Mouse (Mus musculus): Measurements from ENCODE around the gene Fmnl1. TPM values are rescaled to one million over a fixed set of nuclear protein-coding genes. Genes with fewer than 3 reads are reported as not detected.

Gene Fmnl1
- polyA plus RNA-seq, 1 experiment from 2014 or later: 1.5 TPM

DNA sequence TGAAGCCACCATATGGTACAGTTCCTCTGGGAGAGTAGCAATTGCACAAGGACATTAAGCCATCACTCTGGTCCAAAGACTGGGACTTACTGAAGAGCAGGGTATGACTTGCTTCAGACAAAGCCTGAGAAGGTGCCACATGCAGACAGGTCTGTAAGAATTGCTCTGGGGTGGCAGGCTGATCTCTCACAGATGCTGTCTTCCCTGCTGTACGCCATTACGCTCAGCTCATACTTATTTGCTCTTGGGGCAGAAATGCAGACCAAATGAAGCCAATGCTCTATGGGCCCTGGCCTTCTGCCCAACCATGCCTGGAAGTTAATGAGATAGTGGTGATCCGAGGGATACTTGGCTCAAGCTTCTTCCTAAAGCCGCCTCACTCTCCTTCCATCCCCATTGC, 73.9 kb downstream of the Fmnl1 start:
- DNase-seq (ENCODE audit: low spot score): no peak
- Histone ChIP-seq H3K4me1 (replicated peaks) (peaks cover 66% of the 10 kb centered on the region), H3K27me3 (ENCODE audit: insufficient read depth, poor library complexity, severe bottlenecking) (no peaks in the 10 kb centered on the region), H3K4me3 (no peak overlapping the region), H3K9me3 (no peaks in the 10 kb centered on the region), H3K27ac (peak overlapping the region; percentile 29; the same call in 1 of the 2 replicates), H3K36me3 (peaks cover 18% of the 10 kb centered on the region)
- 92% methylated on average over 4 of the region's 4 CpGs for WGBS

- H3K27ac ChIP-seq: 0 out of 2 replicates have a peak overlapping the region, but pooled peaks have one; percentile 43
- DNase-seq (ENCODE audit: low spot score): no peak
- 82% methylated on average over 10 of the region's 10 CpGs for WGBS
Observed at GRCm38 (mm10) chr11:103246081-103246730, 75.3 kb downstream of the Fmnl1 start.

GRCm38 (mm10) chr11:103246731-103247290, 75.9 kb downstream of the Fmnl1 start:
- 79% methylated on average over 4 of the region's 4 CpGs for WGBS
- Histone ChIP-seq H3K4me3 (no peak overlapping the region), H3K27ac (0 out of 2 replicates have a peak overlapping the region, but pooled peaks have one; percentile 43), H3K36me3 (no peaks in the 10 kb centered on the region; the same call in 1 of the 2 replicates), H3K4me1 (replicated peaks) (peaks cover 53% of the 10 kb centered on the region), H3K9me3 (no peaks in the 10 kb centered on the region), H3K27me3 (ENCODE audit: insufficient read depth, poor library complexity, severe bottlenecking) (no peaks in the 10 kb centered on the region)
- DNase-seq (ENCODE audit: low spot score): no peak

More at GRCm38 (mm10) chr11:103246081-103246730, 75.3 kb downstream of the Fmnl1 start:
- H3K4me1 ChIP-seq (replicated peaks): peaks cover 58% of the 10 kb centered on the region
- H3K36me3 ChIP-seq: peaks cover 5% of the 10 kb centered on the region
- no peak overlapping the region for H3K4me3 ChIP-seq
- H3K27me3 ChIP-seq (ENCODE audit: insufficient read depth, poor library complexity, severe bottlenecking): no peaks in the 10 kb centered on the region
- H3K9me3 ChIP-seq: no peaks in the 10 kb centered on the region

- H3K4me1 ChIP-seq (replicated peaks): peaks cover 47% of the 10 kb centered on the region
- H3K27ac ChIP-seq: no peak overlapping the region
- no peaks in the 10 kb centered on the region for H3K9me3 ChIP-seq
- H3K27me3 ChIP-seq (ENCODE audit: insufficient read depth, poor library complexity, severe bottlenecking): no peaks in the 10 kb centered on the region
- 83% methylated on average over 11 of the region's 11 CpGs for WGBS
- no peak overlapping the region for H3K4me3 ChIP-seq
- no peak for DNase-seq (ENCODE audit: low spot score)
- H3K36me3 ChIP-seq: no peaks in the 10 kb centered on the region
Observed at GRCm38 (mm10) chr11:103247504-103248177, 76.7 kb downstream of the Fmnl1 start.

Other genes with a start within 250 kb of the Fmnl1 start
- gene Kif18b, start 246.0 kb upstream of the Fmnl1 start, polyA plus RNA-seq (2016; fragmentation: Nextera tagmentation; extraction: Ambion mirVana): 11.6 and 12.2 TPM in 2 replicates
- gene C1ql1, start 224.4 kb upstream of the Fmnl1 start, polyA plus RNA-seq (2016; fragmentation: Nextera tagmentation; extraction: Ambion mirVana): 4.4 and 11.5 TPM in 2 replicates
- 47.1 and 55.6 TPM in 2 replicates for gene Nmt1, start 142.9 kb upstream of the Fmnl1 start, polyA plus RNA-seq (2016; fragmentation: Nextera tagmentation; extraction: Ambion mirVana)
- 272 and 276 TPM in 2 replicates for gene Dcakd, start 142.8 kb upstream of the Fmnl1 start, polyA plus RNA-seq (2016; fragmentation: Nextera tagmentation; extraction: Ambion mirVana)
- gene Plcd3, start 69.4 kb upstream of the Fmnl1 start, polyA plus RNA-seq (2016; fragmentation: Nextera tagmentation; extraction: Ambion mirVana): 1.6 and 1.9 TPM in 2 replicates
- gene Acbd4, start 69.4 kb upstream of the Fmnl1 start, polyA plus RNA-seq (2016; fragmentation: Nextera tagmentation; extraction: Ambion mirVana): 7.7 and 8.3 TPM in 2 replicates
- 1.7 and 2.3 TPM in 2 replicates for gene Hexim1, start 54.9 kb upstream of the Fmnl1 start, polyA plus RNA-seq (2016; fragmentation: Nextera tagmentation; extraction: Ambion mirVana)
- gene Hexim2, start 38.7 kb upstream of the Fmnl1 start, polyA plus RNA-seq (2016; fragmentation: Nextera tagmentation; extraction: Ambion mirVana): 7.7 and 8.9 TPM in 2 replicates
- 0.24 and 0.27 TPM in 2 replicates for gene 1700023F06Rik, start 37.5 kb downstream of the Fmnl1 start, polyA plus RNA-seq (2016; fragmentation: Nextera tagmentation; extraction: Ambion mirVana)
- not detected in 2 replicates for gene Spata32, start 47.3 kb downstream of the Fmnl1 start, polyA plus RNA-seq (2016; fragmentation: Nextera tagmentation; extraction: Ambion mirVana)
- 3.9 and 4.2 TPM in 2 replicates for gene Map3k14, start 96.4 kb downstream of the Fmnl1 start, polyA plus RNA-seq (2016; fragmentation: Nextera tagmentation; extraction: Ambion mirVana)
- gene Arhgap27, start 192.6 kb downstream of the Fmnl1 start, polyA plus RNA-seq (2016; fragmentation: Nextera tagmentation; extraction: Ambion mirVana): 4.8 and 5.1 TPM in 2 replicates
- gene Plekhm1, start 241.6 kb downstream of the Fmnl1 start, polyA plus RNA-seq (2016; fragmentation: Nextera tagmentation; extraction: Ambion mirVana): 9.4 and 11.6 TPM in 2 replicates

Measured in hindbrain, embryonic 10.5 days (tissue).